Mouse (Mus musculus): ENCODE measurements around the gene Auts2. TPM values are rescaled to one million over a fixed set of nuclear protein-coding genes. Genes with fewer than 3 reads are reported as not detected.

Gene Auts2
- polyA plus RNA-seq, 1 experiment from 2014 or later = 19.0 TPM

GRCm38 (mm10) chr5:131711474-131712129 is 831.5 kb downstream of the Auts2 start:
- no peak; the same call in 1 of the 2 replicates for ATAC-seq
- H3K4me3 ChIP-seq (replicated peaks) = no peak overlapping the region
- no peak overlapping the region for H3K4me2 ChIP-seq (replicated peaks)
- WGBS = 29% methylated on average over 5 of the region's 5 CpGs
- no peaks in the 10 kb centered on the region for H3K36me3 ChIP-seq
- H3K9ac ChIP-seq = no peak overlapping the region
- H3K27ac ChIP-seq = no peak overlapping the region
- peaks cover 6% of the 10 kb centered on the region; the same call in 1 of the 2 replicates for H3K4me1 ChIP-seq (replicated peaks)
- no peaks in the 10 kb centered on the region for H3K27me3 ChIP-seq (replicated peaks)
- no peaks in the 10 kb centered on the region for H3K9me3 ChIP-seq

- WGBS = 37% methylated on average over 8 of the region's 8 CpGs
- H3K9me3 ChIP-seq = no peaks in the 10 kb centered on the region
- H3K27ac ChIP-seq = no peak overlapping the region
Observed at GRCm38 (mm10) chr5:131710735-131711473, 832.2 kb downstream of the Auts2 start.

GRCm38 (mm10) chr5:131707471-131707870 is 835.7 kb downstream of the Auts2 start:
- no peak overlapping the region for H3K27ac ChIP-seq
- no peaks in the 10 kb centered on the region for H3K36me3 ChIP-seq
- no peak overlapping the region for H3K4me2 ChIP-seq (replicated peaks)
- no peak overlapping the region for H3K9ac ChIP-seq
- H3K4me1 ChIP-seq (replicated peaks) = peaks cover 6% of the 10 kb centered on the region; the same call in 1 of the 2 replicates
- no peaks in the 10 kb centered on the region for H3K27me3 ChIP-seq (replicated peaks)
- H3K4me3 ChIP-seq (replicated peaks) = no peak overlapping the region
- no peak for ATAC-seq
- no peaks in the 10 kb centered on the region for H3K9me3 ChIP-seq
- WGBS = 87% methylated on average over 7 of the region's 7 CpGs

More at GRCm38 (mm10) chr5:131710735-131711473, 832.2 kb downstream of the Auts2 start:
- H3K36me3 ChIP-seq = no peaks in the 10 kb centered on the region
- ATAC-seq = peak; percentile 52; the same call in 1 of the 2 replicates
- H3K4me1 ChIP-seq (replicated peaks) = peaks cover 6% of the 10 kb centered on the region; the same call in 1 of the 2 replicates
- no peak overlapping the region for H3K4me3 ChIP-seq (replicated peaks)
- H3K9ac ChIP-seq = no peak overlapping the region
- no peaks in the 10 kb centered on the region for H3K27me3 ChIP-seq (replicated peaks)
- no peak overlapping the region for H3K4me2 ChIP-seq (replicated peaks)

- WGBS = 44% methylated on average over 6 of the region's 6 CpGs
- no peak overlapping the region for H3K4me2 ChIP-seq (replicated peaks)
- ATAC-seq = no peak
- no peak overlapping the region for H3K9ac ChIP-seq
- no peaks in the 10 kb centered on the region for H3K27me3 ChIP-seq (replicated peaks)
- H3K4me3 ChIP-seq (replicated peaks) = no peak overlapping the region
- no peaks in the 10 kb centered on the region for H3K9me3 ChIP-seq
- no peaks in the 10 kb centered on the region for H3K36me3 ChIP-seq
- H3K27ac ChIP-seq = no peak overlapping the region
- no peaks in the 10 kb centered on the region for H3K4me1 ChIP-seq (replicated peaks)
Observed at GRCm38 (mm10) chr5:131703729-131704128, 839.4 kb downstream of the Auts2 start.

- WGBS = 90% methylated on average over 6 of the region's 6 CpGs
- Histone ChIP-seq H3K4me3 (replicated peaks) (no peak overlapping the region), H3K9me3 (no peaks in the 10 kb centered on the region), H3K4me2 (replicated peaks) (no peak overlapping the region), H3K36me3 (no peaks in the 10 kb centered on the region), H3K4me1 (replicated peaks) (no peaks in the 10 kb centered on the region), H3K27ac (no peak overlapping the region), H3K27me3 (replicated peaks) (no peaks in the 10 kb centered on the region), H3K9ac (no peak overlapping the region)
- no peak for ATAC-seq
Observed at GRCm38 (mm10) chr5:131702840-131703392, 840.2 kb downstream of the Auts2 start.

- Histone ChIP-seq H3K27ac (no peak overlapping the region), H3K4me3 (replicated peaks) (no peak overlapping the region), H3K4me1 (replicated peaks) (no peaks in the 10 kb centered on the region), H3K36me3 (no peaks in the 10 kb centered on the region), H3K4me2 (replicated peaks) (no peak overlapping the region), H3K9me3 (no peaks in the 10 kb centered on the region), H3K9ac (no peak overlapping the region), H3K27me3 (replicated peaks) (no peaks in the 10 kb centered on the region)
- WGBS = 94% methylated on average over 7 of the region's 7 CpGs
- no peak for ATAC-seq
Observed at GRCm38 (mm10) chr5:131698900-131699299, 844.2 kb downstream of the Auts2 start.

GRCm38 (mm10) chr5:131690781-131691180 is 852.4 kb downstream of the Auts2 start:
- Histone ChIP-seq H3K36me3 (no peaks in the 10 kb centered on the region), H3K27me3 (replicated peaks) (no peaks in the 10 kb centered on the region), H3K4me3 (replicated peaks) (no peak overlapping the region), H3K27ac (no peak overlapping the region), H3K9ac (no peak overlapping the region), H3K9me3 (no peaks in the 10 kb centered on the region), H3K4me1 (replicated peaks) (no peaks in the 10 kb centered on the region), H3K4me2 (replicated peaks) (no peak overlapping the region)
- 80% methylated on average over 1 of the region's 1 CpGs for WGBS
- ATAC-seq = no peak

- Histone ChIP-seq H3K9me3 (no peaks in the 10 kb centered on the region), H3K27ac (no peak overlapping the region), H3K9ac (no peak overlapping the region), H3K4me2 (replicated peaks) (no peak overlapping the region), H3K4me3 (replicated peaks) (no peak overlapping the region), H3K4me1 (replicated peaks) (no peaks in the 10 kb centered on the region), H3K36me3 (no peaks in the 10 kb centered on the region), H3K27me3 (replicated peaks) (no peaks in the 10 kb centered on the region)
- no peak for ATAC-seq
- 78% methylated on average over 8 of the region's 8 CpGs for WGBS
Observed at GRCm38 (mm10) chr5:131686956-131687618, 856.1 kb downstream of the Auts2 start.

- H3K4me3 ChIP-seq (replicated peaks) = no peak overlapping the region
- 73% methylated on average over 12 of the region's 12 CpGs for WGBS
- H3K27me3 ChIP-seq (replicated peaks) = no peaks in the 10 kb centered on the region
- no peak for ATAC-seq
- no peak overlapping the region for H3K27ac ChIP-seq
- no peak overlapping the region for H3K9ac ChIP-seq
- H3K36me3 ChIP-seq = no peaks in the 10 kb centered on the region
- H3K4me1 ChIP-seq (replicated peaks) = no peaks in the 10 kb centered on the region
- no peak overlapping the region for H3K4me2 ChIP-seq (replicated peaks)
- H3K9me3 ChIP-seq = no peaks in the 10 kb centered on the region
Observed at GRCm38 (mm10) chr5:131680127-131680845, 862.9 kb downstream of the Auts2 start.

GRCm38 (mm10) chr5:131679523-131679922 is 863.6 kb downstream of the Auts2 start:
- H3K4me3 ChIP-seq (replicated peaks) = no peak overlapping the region
- H3K27ac ChIP-seq = no peak overlapping the region
- H3K27me3 ChIP-seq (replicated peaks) = no peaks in the 10 kb centered on the region
- no peaks in the 10 kb centered on the region for H3K4me1 ChIP-seq (replicated peaks)
- 73% methylated on average over 1 of the region's 1 CpGs for WGBS
- no peaks in the 10 kb centered on the region for H3K36me3 ChIP-seq
- no peak for ATAC-seq
- H3K9me3 ChIP-seq = no peaks in the 10 kb centered on the region
- no peak overlapping the region for H3K4me2 ChIP-seq (replicated peaks)
- no peak overlapping the region for H3K9ac ChIP-seq

- H3K4me3 ChIP-seq (replicated peaks) = no peak overlapping the region
- no peaks in the 10 kb centered on the region for H3K9me3 ChIP-seq
- 83% methylated on average over 5 of the region's 5 CpGs for WGBS
- no peaks in the 10 kb centered on the region for H3K4me1 ChIP-seq (replicated peaks)
- no peaks in the 10 kb centered on the region for H3K36me3 ChIP-seq
- H3K27ac ChIP-seq = no peak overlapping the region
- ATAC-seq = no peak
- H3K27me3 ChIP-seq (replicated peaks) = no peaks in the 10 kb centered on the region
- H3K9ac ChIP-seq = no peak overlapping the region
- H3K4me2 ChIP-seq (replicated peaks) = no peak overlapping the region
Observed at GRCm38 (mm10) chr5:131677518-131677917, 865.6 kb downstream of the Auts2 start.

- 81% methylated on average over 4 of the region's 4 CpGs for WGBS
- H3K4me2 ChIP-seq (replicated peaks) = no peak overlapping the region
- no peaks in the 10 kb centered on the region for H3K9me3 ChIP-seq
- H3K4me1 ChIP-seq (replicated peaks) = no peaks in the 10 kb centered on the region
- no peak overlapping the region for H3K4me3 ChIP-seq (replicated peaks)
- ATAC-seq = no peak
- no peak overlapping the region for H3K27ac ChIP-seq
- H3K27me3 ChIP-seq (replicated peaks) = no peaks in the 10 kb centered on the region
- H3K9ac ChIP-seq = no peak overlapping the region
- H3K36me3 ChIP-seq = no peaks in the 10 kb centered on the region
Observed at GRCm38 (mm10) chr5:131673696-131674095, 869.4 kb downstream of the Auts2 start.
